Mouse (Mus musculus) embryonic fibroblast, embryonic 13.5 days (primary cell): ENCODE measurements at regions not wholly inside any gene's neighbourhood (a gene's known extent, or its start where the extent isn't known, plus 50 kb on each side); places are given as distances from the start of the nearest gene placed in this dataset.

ENCODE experiments used
- CTCF ChIP-seq: IDR thresholded peaks from 2 replicates; pipeline ENCODE4 v1.5.1; 2011; ENCODE audit warnings: mild to moderate bottlenecking, control low read depth, low read length, moderate library complexity, borderline replicate concordance; ENCODE audit not compliant: insufficient read depth
- POLR2A ChIP-seq: IDR thresholded peaks from 2 replicates; pipeline ENCODE4 v1.6.1; 2011; ENCODE audit warnings: low read depth, mild to moderate bottlenecking, control low read depth, low read length, moderate library complexity

DNA sequence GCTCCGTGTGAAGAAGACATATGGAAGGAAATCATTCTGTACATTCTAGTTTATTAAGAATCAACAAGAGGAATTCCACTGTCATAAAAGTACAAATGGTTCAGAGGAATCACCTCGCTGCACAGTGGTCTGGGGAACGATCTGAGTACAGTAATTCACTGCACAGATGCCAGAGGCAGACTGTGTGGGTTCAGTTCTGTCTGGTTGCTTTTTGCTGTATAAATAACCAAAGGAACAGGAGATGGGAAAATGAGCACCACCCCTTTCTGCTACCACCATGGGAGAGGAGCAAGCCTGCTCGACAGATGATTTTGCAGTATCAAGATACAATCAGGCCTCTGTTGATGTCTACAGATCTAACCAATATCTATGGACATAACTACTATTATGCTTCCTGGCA lies 322.1 kb upstream of the Slco3a1 start:
- no peak for TF ChIP-seq CTCF
- TF ChIP-seq POLR2A = no peak
